Mouse (Mus musculus) inflammation-experienced regulatory T-cells, adult 16 weeks (primary cell): ENCODE measurements around the gene Odaph. TPM values are rescaled to one million over a fixed set of nuclear protein-coding genes. Genes with fewer than 3 reads are reported as not detected.

Experiments used
- polyA plus RNA-seq: library from polyadenylated mRNA; unstranded; fragments of 100-300 nt; shearing (Covaris generic); gene quantifications from one replicate; pipeline ENCODE4 v1.2.1, GENCODE M21; 2017

The Odaph gene
- polyA plus RNA-seq = not detected

DNA sequence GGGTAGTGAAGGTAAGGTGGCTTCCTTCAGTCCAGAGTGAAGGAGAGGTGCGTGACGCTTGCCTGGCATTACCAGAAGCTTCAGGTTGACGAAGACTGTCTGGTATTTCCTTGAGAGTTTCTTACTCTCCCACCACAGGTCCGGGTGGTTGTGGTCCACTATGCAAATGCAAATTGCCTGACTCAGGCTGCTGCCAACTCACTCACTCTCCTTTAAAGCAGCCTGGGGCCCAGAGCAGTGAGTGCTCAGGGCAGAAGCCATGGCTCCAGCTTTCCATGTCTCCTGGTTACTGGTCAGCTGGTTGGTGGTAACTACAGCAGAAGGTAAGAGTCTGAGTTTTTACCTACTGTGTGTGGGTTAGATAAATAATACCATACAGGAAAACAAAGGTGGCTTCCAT is at the start of gene Odaph:
TSS of gene Odaph (plus strand) at position 240 of the 400 bp plus-strand sequence.

DNA sequence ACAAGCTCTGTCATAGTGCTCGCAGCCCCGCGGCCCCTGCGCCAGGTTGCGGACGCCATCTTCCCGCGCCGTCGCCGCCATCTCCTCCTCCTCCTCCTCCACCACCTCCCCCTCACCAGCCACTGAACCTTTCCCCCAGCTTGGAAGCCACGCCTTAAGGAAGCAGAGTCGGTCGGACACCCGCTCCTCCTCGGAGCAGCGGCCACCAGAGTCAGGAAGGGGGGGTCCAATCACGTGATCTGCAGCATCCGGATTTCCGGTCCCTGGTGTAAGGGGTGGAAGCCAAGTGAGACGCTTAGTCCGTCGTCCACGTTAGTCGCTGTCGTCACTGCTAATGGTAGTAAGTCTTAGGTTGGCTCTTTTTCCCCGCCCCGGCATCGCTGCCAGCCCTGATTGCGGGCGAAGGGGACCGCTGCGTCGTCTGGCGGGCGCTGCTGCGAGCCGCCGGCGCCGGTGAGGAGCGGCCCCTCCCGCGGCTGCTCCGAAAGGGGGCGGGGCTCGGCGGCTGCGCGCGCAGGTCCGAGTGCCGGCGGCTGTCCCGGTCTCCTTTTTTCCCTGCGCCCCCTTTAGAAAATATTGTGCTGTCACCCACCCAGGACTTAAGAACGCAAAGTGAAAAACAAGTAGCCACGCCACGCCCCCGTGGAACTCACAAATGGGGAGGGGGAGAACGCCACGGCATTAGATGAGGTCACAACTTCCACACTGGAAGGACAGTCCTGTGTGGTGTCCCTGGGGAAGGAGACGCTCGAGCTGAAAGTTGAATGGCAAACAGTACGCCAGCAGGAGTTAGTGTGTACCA is 24.4 kb upstream of the Odaph start, which contains the start of gene Rchy1:
TSS of gene Rchy1 (minus strand) at position 430 of the 802 bp plus-strand sequence.

GRCm38 (mm10) chr5:92043783-92044182 is 56.5 kb downstream of the Odaph start, which contains the start of gene Cdkl2:
TSS of gene Cdkl2 (minus strand) at chr5:92043883.

Other genes with a start within 250 kb of the Odaph start
- gene Rchy1, start 24.4 kb upstream of the Odaph start, polyA plus RNA-seq = 119 TPM
- gene Cdkl2, start 56.4 kb downstream of the Odaph start, polyA plus RNA-seq = 3.8 TPM
- gene G3bp2, start 96.2 kb downstream of the Odaph start, polyA plus RNA-seq = 239 TPM
- gene Uso1, start 150.5 kb downstream of the Odaph start, polyA plus RNA-seq = 68.7 TPM
- not detected for gene U90926, start 227.9 kb downstream of the Odaph start, polyA plus RNA-seq